Mouse (Mus musculus): ENCODE results near the gene Cacna1i. TPM values are rescaled to one million over a fixed set of nuclear protein-coding genes. Genes with fewer than 3 reads are reported as not detected.

Gene Cacna1i
- not detected in 2 replicates for polyA plus RNA-seq (2011; ENCODE audit: insufficient read depth, insufficient read length, low read depth, missing spikeins)

DNA sequence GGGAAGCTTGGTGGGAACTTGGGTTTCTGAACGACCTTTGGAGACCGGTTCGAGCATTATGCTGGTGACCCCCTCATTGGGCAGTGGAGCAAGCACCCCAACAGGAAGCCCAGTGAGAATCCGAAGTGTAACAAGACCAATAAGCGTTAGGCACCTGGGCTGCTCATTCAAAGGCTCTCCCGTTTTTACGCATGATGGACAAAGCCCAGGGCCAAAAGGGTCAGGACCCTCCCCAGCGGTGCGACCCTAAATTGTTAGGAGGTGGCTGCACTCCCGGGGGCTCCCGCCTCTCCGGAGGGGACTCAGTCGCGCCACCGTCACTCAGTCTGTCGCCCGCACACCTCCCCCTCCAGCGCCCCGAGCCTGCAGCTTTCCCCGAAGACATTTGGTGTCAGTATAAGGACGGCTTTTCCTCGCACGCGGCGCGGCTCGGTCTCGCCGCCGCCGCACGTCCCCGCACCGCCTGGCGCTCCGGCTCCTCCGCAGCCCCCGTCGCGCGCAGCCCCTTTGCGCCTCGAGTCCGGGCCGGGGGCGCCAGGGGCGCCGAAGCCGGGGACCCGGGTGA lies at the start of gene Cacna1i:
Gene Cacna1i, plus strand, starts transcription at position 388 of the 565 bp plus-strand sequence.
- peak within 1 kb of the TSS; percentile 54 for H3K4me3 ChIP-seq (ENCODE audit: low read depth, low read length)
- H3K9ac ChIP-seq (ENCODE audit: low read depth, poor library complexity, severe bottlenecking): peak within 1 kb of the TSS; percentile 66
- no peak for TF ChIP-seq CTCF (IDR thresholded peaks at IDR 0.05; ENCODE audit: low read depth, low read length)
- TF ChIP-seq EP300 (IDR thresholded peaks at IDR 0.05; ENCODE audit: insufficient read depth, low read depth, low read length): no peak
- TF ChIP-seq POLR2A (IDR thresholded peaks at IDR 0.05; ENCODE audit: insufficient read depth, low read length): no peak
- H3K27me3 ChIP-seq (ENCODE audit: control insufficient read depth, insufficient read depth, low read length, poor library complexity, severe bottlenecking): peaks cover 19% of the 10 kb centered on the region
- peaks cover 2% of the 10 kb centered on the region for H3K4me1 ChIP-seq (ENCODE audit: control insufficient read depth, insufficient read depth, low read length)
- no peaks in the 10 kb centered on the region for H3K9me3 ChIP-seq (replicated peaks; ENCODE audit: control insufficient read depth, insufficient read depth, low read length, poor library complexity, severe bottlenecking)
- no peaks in the 10 kb centered on the region for H3K36me3 ChIP-seq (ENCODE audit: control insufficient read depth, insufficient read depth, low read length, poor library complexity, severe bottlenecking)
- no peak within 1 kb of the TSS for H3K27ac ChIP-seq (ENCODE audit: insufficient read depth, low read length)

DNA sequence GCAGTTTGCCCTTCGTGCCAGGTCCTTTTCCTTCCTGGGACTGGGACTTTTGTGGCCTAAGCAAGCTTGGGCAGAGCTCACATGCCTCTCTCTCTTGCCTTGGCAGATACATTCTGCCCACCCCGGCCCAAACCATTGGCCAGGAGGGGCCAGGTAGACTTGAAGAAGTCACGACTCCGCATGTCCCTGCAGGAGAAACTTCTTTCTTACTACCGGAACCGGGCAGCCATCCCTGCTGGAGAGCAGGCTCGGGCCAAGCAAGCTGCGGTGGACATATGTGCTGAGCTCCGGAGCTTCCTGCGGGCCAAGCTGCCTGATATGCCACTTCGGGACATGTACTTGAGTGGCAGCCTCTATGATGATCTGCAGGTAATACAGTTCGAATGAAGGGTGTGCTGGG lies 38.9 kb upstream of the Cacna1i start:
- H3K4me1 ChIP-seq (ENCODE audit: control insufficient read depth, insufficient read depth, low read length): no peaks in the 10 kb centered on the region
- H3K9me3 ChIP-seq (replicated peaks; ENCODE audit: control insufficient read depth, insufficient read depth, low read length, poor library complexity, severe bottlenecking): no peaks in the 10 kb centered on the region
- H3K4me3 ChIP-seq (ENCODE audit: low read depth, low read length): no peak overlapping the region
- H3K27ac ChIP-seq (ENCODE audit: insufficient read depth, low read length): no peak overlapping the region
- TF ChIP-seq EP300 (IDR thresholded peaks at IDR 0.05; ENCODE audit: insufficient read depth, low read depth, low read length) (no peak), POLR2A (IDR thresholded peaks at IDR 0.05; ENCODE audit: insufficient read depth, low read length) (no peak), CTCF (IDR thresholded peaks at IDR 0.05; ENCODE audit: low read depth, low read length) (no peak)
- no peaks in the 10 kb centered on the region for H3K27me3 ChIP-seq (ENCODE audit: control insufficient read depth, insufficient read depth, low read length, poor library complexity, severe bottlenecking)
- H3K36me3 ChIP-seq (ENCODE audit: control insufficient read depth, insufficient read depth, low read length, poor library complexity, severe bottlenecking): peaks cover 62% of the 10 kb centered on the region
- H3K9ac ChIP-seq (ENCODE audit: low read depth, poor library complexity, severe bottlenecking): no peak overlapping the region

- Histone ChIP-seq H3K9ac (ENCODE audit: low read depth, poor library complexity, severe bottlenecking) (no peak overlapping the region), H3K4me1 (ENCODE audit: control insufficient read depth, insufficient read depth, low read length) (no peaks in the 10 kb centered on the region), H3K27me3 (ENCODE audit: control insufficient read depth, insufficient read depth, low read length, poor library complexity, severe bottlenecking) (no peaks in the 10 kb centered on the region), H3K4me3 (ENCODE audit: low read depth, low read length) (no peak overlapping the region), H3K9me3 (replicated peaks; ENCODE audit: control insufficient read depth, insufficient read depth, low read length, poor library complexity, severe bottlenecking) (no peaks in the 10 kb centered on the region), H3K27ac (ENCODE audit: insufficient read depth, low read length) (no peak overlapping the region), H3K36me3 (ENCODE audit: control insufficient read depth, insufficient read depth, low read length, poor library complexity, severe bottlenecking) (peaks cover 58% of the 10 kb centered on the region)
- no peak for TF ChIP-seq POLR2A (IDR thresholded peaks at IDR 0.05; ENCODE audit: insufficient read depth, low read length)
- TF ChIP-seq EP300 (IDR thresholded peaks at IDR 0.05; ENCODE audit: insufficient read depth, low read depth, low read length): no peak
- no peak for TF ChIP-seq CTCF (IDR thresholded peaks at IDR 0.05; ENCODE audit: low read depth, low read length)
Observed at GRCm38 (mm10) chr15:80248596-80248995, 38.4 kb upstream of the Cacna1i start.

DNA sequence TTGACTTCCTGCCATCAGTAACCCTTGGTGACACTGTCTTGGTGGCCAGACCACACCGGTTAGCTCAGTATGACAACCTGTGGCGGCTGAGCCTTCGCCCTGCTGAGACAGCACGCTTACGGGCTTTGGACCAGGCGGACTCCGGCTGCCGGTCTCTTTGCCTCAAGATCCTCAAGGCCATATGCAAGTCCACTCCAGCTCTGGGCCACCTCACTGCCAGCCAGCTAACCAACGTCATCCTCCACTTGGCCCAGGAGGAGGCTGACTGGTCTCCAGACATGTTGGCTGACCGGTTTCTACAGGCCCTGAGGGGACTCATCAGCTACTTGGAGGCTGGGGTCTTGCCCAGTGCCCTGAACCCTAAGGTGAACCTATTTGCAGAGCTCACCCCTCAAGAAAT lies 37.4 kb upstream of the Cacna1i start:
- no peak for TF ChIP-seq POLR2A (IDR thresholded peaks at IDR 0.05; ENCODE audit: insufficient read depth, low read length)
- Histone ChIP-seq H3K36me3 (ENCODE audit: control insufficient read depth, insufficient read depth, low read length, poor library complexity, severe bottlenecking) (peaks cover 47% of the 10 kb centered on the region), H3K27ac (ENCODE audit: insufficient read depth, low read length) (no peak overlapping the region), H3K9me3 (replicated peaks; ENCODE audit: control insufficient read depth, insufficient read depth, low read length, poor library complexity, severe bottlenecking) (no peaks in the 10 kb centered on the region), H3K27me3 (ENCODE audit: control insufficient read depth, insufficient read depth, low read length, poor library complexity, severe bottlenecking) (no peaks in the 10 kb centered on the region), H3K4me3 (ENCODE audit: low read depth, low read length) (no peak overlapping the region), H3K4me1 (ENCODE audit: control insufficient read depth, insufficient read depth, low read length) (no peaks in the 10 kb centered on the region), H3K9ac (ENCODE audit: low read depth, poor library complexity, severe bottlenecking) (no peak overlapping the region)

GRCm38 (mm10) chr15:80250586-80250985 lies 36.5 kb upstream of the Cacna1i start:
- H3K9me3 ChIP-seq (replicated peaks; ENCODE audit: control insufficient read depth, insufficient read depth, low read length, poor library complexity, severe bottlenecking): no peaks in the 10 kb centered on the region
- H3K4me3 ChIP-seq (ENCODE audit: low read depth, low read length): no peak overlapping the region
- H3K9ac ChIP-seq (ENCODE audit: low read depth, poor library complexity, severe bottlenecking): no peak overlapping the region
- H3K27ac ChIP-seq (ENCODE audit: insufficient read depth, low read length): no peak overlapping the region
- no peaks in the 10 kb centered on the region for H3K4me1 ChIP-seq (ENCODE audit: control insufficient read depth, insufficient read depth, low read length)
- H3K27me3 ChIP-seq (ENCODE audit: control insufficient read depth, insufficient read depth, low read length, poor library complexity, severe bottlenecking): no peaks in the 10 kb centered on the region
- H3K36me3 ChIP-seq (ENCODE audit: control insufficient read depth, insufficient read depth, low read length, poor library complexity, severe bottlenecking): peaks cover 46% of the 10 kb centered on the region
- TF ChIP-seq POLR2A (IDR thresholded peaks at IDR 0.05; ENCODE audit: insufficient read depth, low read length): no peak
- no peak for TF ChIP-seq CTCF (IDR thresholded peaks at IDR 0.05; ENCODE audit: low read depth, low read length)
- TF ChIP-seq EP300 (IDR thresholded peaks at IDR 0.05; ENCODE audit: insufficient read depth, low read depth, low read length): no peak

DNA sequence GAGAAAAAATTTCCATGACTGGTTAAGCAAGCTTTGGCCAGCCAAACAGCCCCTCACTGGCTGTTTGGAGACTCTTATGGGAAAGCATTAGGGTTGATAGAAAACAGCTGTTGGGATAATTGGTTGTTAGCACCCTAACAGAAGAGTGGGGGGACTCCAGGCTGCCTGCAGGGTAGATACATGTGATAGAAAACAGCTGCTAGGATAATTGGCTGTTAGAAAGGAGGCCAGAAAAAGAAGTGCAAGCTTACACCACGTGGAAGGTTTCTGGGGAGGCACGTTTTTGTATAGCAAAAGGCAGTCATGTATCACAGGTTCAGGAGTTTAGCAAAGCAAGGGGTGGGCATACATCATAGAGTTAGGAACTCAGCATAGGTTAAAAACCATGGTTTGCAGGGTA lies 33.5 kb upstream of the Cacna1i start:
- no peaks in the 10 kb centered on the region for H3K9me3 ChIP-seq (replicated peaks; ENCODE audit: control insufficient read depth, insufficient read depth, low read length, poor library complexity, severe bottlenecking)
- peaks cover 45% of the 10 kb centered on the region for H3K36me3 ChIP-seq (ENCODE audit: control insufficient read depth, insufficient read depth, low read length, poor library complexity, severe bottlenecking)
- no peak for TF ChIP-seq POLR2A (IDR thresholded peaks at IDR 0.05; ENCODE audit: insufficient read depth, low read length)
- TF ChIP-seq CTCF (IDR thresholded peaks at IDR 0.05; ENCODE audit: low read depth, low read length): no peak
- no peak for TF ChIP-seq EP300 (IDR thresholded peaks at IDR 0.05; ENCODE audit: insufficient read depth, low read depth, low read length)
- H3K27me3 ChIP-seq (ENCODE audit: control insufficient read depth, insufficient read depth, low read length, poor library complexity, severe bottlenecking): no peaks in the 10 kb centered on the region
- no peaks in the 10 kb centered on the region for H3K4me1 ChIP-seq (ENCODE audit: control insufficient read depth, insufficient read depth, low read length)
- H3K27ac ChIP-seq (ENCODE audit: insufficient read depth, low read length): no peak overlapping the region
- H3K4me3 ChIP-seq (ENCODE audit: low read depth, low read length): no peak overlapping the region
- H3K9ac ChIP-seq (ENCODE audit: low read depth, poor library complexity, severe bottlenecking): no peak overlapping the region

Data from ES-Bruce4 (cell line).